Mouse (Mus musculus): ENCODE measurements around the gene P4ha3. TPM values are rescaled to one million over a fixed set of nuclear protein-coding genes. Genes with fewer than 3 reads are reported as not detected.

Gene P4ha3
- polyA plus RNA-seq, 1 experiment from 2014 or later, result 9.6 TPM

Other genes starting within 250 kb of the P4ha3 start
- gene Pold3, start 164.0 kb upstream of the P4ha3 start, polyA plus RNA-seq (2014; fragmentation: Nextera tagmentation; extraction: Ambion mirVana), result 79.9 and 88.9 TPM in 2 replicates
- 20.8 and 23.7 TPM in 2 replicates for gene Lipt2, start 126.2 kb upstream of the P4ha3 start, polyA plus RNA-seq (2014; fragmentation: Nextera tagmentation; extraction: Ambion mirVana)
- 3.4 and 3.9 TPM in 2 replicates for gene Kcne3, start 109.0 kb upstream of the P4ha3 start, polyA plus RNA-seq (2014; fragmentation: Nextera tagmentation; extraction: Ambion mirVana)
- gene Pgm2l1, start 58.1 kb upstream of the P4ha3 start, polyA plus RNA-seq (2014; fragmentation: Nextera tagmentation; extraction: Ambion mirVana), result 9.1 and 14.9 TPM in 2 replicates
- gene C2cd3, start 86.7 kb downstream of the P4ha3 start, polyA plus RNA-seq (2014; fragmentation: Nextera tagmentation; extraction: Ambion mirVana), result 34.3 and 40.4 TPM in 2 replicates
- gene Ppme1, start 86.8 kb downstream of the P4ha3 start, polyA plus RNA-seq (2014; fragmentation: Nextera tagmentation; extraction: Ambion mirVana), result 99.9 and 112 TPM in 2 replicates
- not detected in 2 replicates for gene Ucp3, start 187.5 kb downstream of the P4ha3 start, polyA plus RNA-seq (2014; fragmentation: Nextera tagmentation; extraction: Ambion mirVana)
- 97.7 and 99.6 TPM in 2 replicates for gene Ucp2, start 207.8 kb downstream of the P4ha3 start, polyA plus RNA-seq (2014; fragmentation: Nextera tagmentation; extraction: Ambion mirVana)
- gene Dnajb13, start 229.4 kb downstream of the P4ha3 start, polyA plus RNA-seq (2014; fragmentation: Nextera tagmentation; extraction: Ambion mirVana), result 7.1 and 7.8 TPM in 2 replicates